Mouse (Mus musculus): ENCODE results near the gene Slc19a3.

- no peak for TF ChIP-seq CTCF (IDR thresholded peaks at IDR 0.05)
- no peak for TF ChIP-seq POLR2A (IDR thresholded peaks at IDR 0.05; ENCODE audit: insufficient read depth, low read depth, low read length)
Measured at GRCm38 (mm10) chr1:82991062-82991461, 47.2 kb downstream of the Slc19a3 start.

Data from heart, adult 2 months (tissue).